Mouse (Mus musculus): ENCODE measurements at regions not wholly inside any gene's neighbourhood (a gene's known extent, or its start where the extent isn't known, plus 50 kb on each side); places are given as distances from the start of the nearest gene placed in this dataset.

DNA sequence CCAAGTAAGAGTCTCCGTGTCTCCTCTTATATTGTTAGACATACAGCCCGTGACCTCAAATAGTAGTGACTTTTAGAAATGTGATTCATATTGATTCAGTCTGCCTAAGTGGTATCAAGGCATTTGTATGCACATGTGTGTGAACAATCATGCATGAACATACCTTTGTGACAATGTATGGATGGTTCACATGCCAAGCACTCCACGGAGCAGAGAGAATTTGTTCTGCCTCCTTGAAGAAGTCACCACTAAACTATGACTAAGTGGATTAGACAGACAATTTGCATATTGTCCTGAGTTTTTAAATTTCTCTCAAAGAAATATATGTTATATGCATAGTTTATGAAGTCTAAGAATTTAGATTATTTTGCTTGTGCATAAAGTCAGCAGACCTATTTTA, 492.4 kb upstream of the Pitx2 start:
- TF ChIP-seq CTCF (IDR thresholded peaks at IDR 0.05; ENCODE audit: low read depth) (no peak), EP300 (IDR thresholded peaks at IDR 0.05; ENCODE audit: low read depth) (no peak)
